Mouse (Mus musculus) urinary bladder, adult 18-20 months (tissue): Measurements from ENCODE around the gene Atp6v0e2.
"Not testable (repeated sequence)": the region's sequence is repeated elsewhere in the genome, so short reads cannot be mapped to it uniquely, and the experiment has no call there.

Source experiments
- DNase-seq, 2 experiments: peaks; one replicate each; pipeline ENCODE4 v3.0.0; 2022; ENCODE audit warnings: low spot score in 2 of 2, mixed read lengths in 2 of 2

The Atp6v0e2 gene

GRCm38 (mm10) chr6:48537105-48537954 is at the start of gene Atp6v0e2:
Atp6v0e2 (plus strand) TSS chr6:48537615.
- peak; percentile 53 to 68 for DNase-seq

- no peak for DNase-seq
Measured at GRCm38 (mm10) chr6:48487747-48488725, 49.4 kb upstream of the Atp6v0e2 start.

GRCm38 (mm10) chr6:48489741-48490140 is 47.7 kb upstream of the Atp6v0e2 start:
- no peak for DNase-seq

GRCm38 (mm10) chr6:48491361-48491760 is 46.1 kb upstream of the Atp6v0e2 start:
- DNase-seq = no peak

GRCm38 (mm10) chr6:48493136-48493730 is 44.2 kb upstream of the Atp6v0e2 start:
- DNase-seq = no peak

GRCm38 (mm10) chr6:48497521-48497920 is 39.9 kb upstream of the Atp6v0e2 start:
- DNase-seq = no peak

GRCm38 (mm10) chr6:48503847-48504240 is 33.6 kb upstream of the Atp6v0e2 start:
- no peak for DNase-seq

- peak; percentile 65 to 77 for DNase-seq
Measured at GRCm38 (mm10) chr6:48504241-48504854, 33.1 kb upstream of the Atp6v0e2 start.

- no peak for DNase-seq
Measured at GRCm38 (mm10) chr6:48508087-48508486, 29.3 kb upstream of the Atp6v0e2 start.

- DNase-seq = no peak
Measured at GRCm38 (mm10) chr6:48510426-48510825, 27.0 kb upstream of the Atp6v0e2 start.

GRCm38 (mm10) chr6:48511861-48512260 is 25.6 kb upstream of the Atp6v0e2 start:
- DNase-seq = no peak

- not testable (repeated sequence) for DNase-seq
Measured at GRCm38 (mm10) chr6:48524882-48525281, 12.5 kb upstream of the Atp6v0e2 start.

GRCm38 (mm10) chr6:48527901-48528300 is 9.5 kb upstream of the Atp6v0e2 start:
- no peak for DNase-seq

- no peak for DNase-seq
Measured at GRCm38 (mm10) chr6:48529261-48529660, 8.2 kb upstream of the Atp6v0e2 start.

GRCm38 (mm10) chr6:48529871-48530440 is 7.5 kb upstream of the Atp6v0e2 start:
- no peak for DNase-seq

GRCm38 (mm10) chr6:48530862-48531261 is 6.6 kb upstream of the Atp6v0e2 start:
- DNase-seq = no peak

GRCm38 (mm10) chr6:48533475-48533874 is 3.9 kb upstream of the Atp6v0e2 start:
- no peak for DNase-seq

GRCm38 (mm10) chr6:48534913-48535312 is 2.5 kb upstream of the Atp6v0e2 start:
- DNase-seq = no peak

- no peak for DNase-seq
Measured at GRCm38 (mm10) chr6:48536091-48536490, 1.3 kb upstream of the Atp6v0e2 start.

- DNase-seq = peak in 1 of 2 experiments; percentile 45
Measured at GRCm38 (mm10) chr6:48538841-48539737, 1.7 kb downstream of the Atp6v0e2 start.
